Mouse (Mus musculus) effector memory CD4-positive, alpha-beta T cell, adult 7 months (primary cell): ENCODE results near the gene Tcl1. TPM values are rescaled to one million over a fixed set of nuclear protein-coding genes. Genes with fewer than 3 reads are reported as not detected.

Experiments used
- polyA plus RNA-seq: library from polyadenylated mRNA; unstranded; fragments of 100-300 nt; shearing (Covaris generic); gene quantifications from one replicate; pipeline ENCODE4 v1.2.1, GENCODE M21; 2017

The Tcl1 gene
- 0.59 TPM for polyA plus RNA-seq

DNA sequence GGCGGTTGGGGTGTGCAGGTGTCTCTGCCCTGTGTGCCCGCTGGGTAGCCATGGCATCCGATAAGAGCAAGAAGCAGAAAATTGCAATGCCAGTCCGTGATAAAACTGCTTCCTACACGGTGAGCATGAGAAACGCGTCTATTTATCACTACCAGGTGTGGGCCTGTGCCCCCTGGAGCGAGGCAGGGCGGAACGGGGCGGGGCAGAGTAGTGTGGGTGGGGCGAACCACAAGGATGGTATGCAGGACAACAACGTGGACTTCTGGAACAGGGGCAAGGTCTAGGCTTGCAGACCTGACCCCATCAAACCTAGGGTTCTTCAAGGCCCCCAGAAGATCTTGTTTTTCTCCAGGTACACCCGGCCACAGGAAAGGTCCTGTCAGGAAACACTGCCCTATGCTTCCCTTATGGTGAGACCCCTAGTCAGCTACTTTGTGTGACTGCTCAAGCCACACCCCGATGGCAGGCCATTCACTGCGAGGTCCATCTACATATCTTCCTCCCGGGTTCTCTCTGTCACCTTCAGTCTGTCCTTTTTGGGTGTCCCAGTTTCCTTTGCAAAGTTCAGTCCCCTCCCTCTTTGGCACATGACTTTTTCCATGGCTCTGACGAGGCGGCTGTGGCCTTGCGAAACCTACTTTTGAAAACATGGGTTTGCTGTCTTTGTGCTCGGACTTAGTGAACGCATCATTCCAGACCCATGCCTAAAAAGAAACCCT, at the start of gene Tcl1:
Gene Tcl1, minus strand, starts transcription at position 193 of the 719 bp plus-strand sequence.

DNA sequence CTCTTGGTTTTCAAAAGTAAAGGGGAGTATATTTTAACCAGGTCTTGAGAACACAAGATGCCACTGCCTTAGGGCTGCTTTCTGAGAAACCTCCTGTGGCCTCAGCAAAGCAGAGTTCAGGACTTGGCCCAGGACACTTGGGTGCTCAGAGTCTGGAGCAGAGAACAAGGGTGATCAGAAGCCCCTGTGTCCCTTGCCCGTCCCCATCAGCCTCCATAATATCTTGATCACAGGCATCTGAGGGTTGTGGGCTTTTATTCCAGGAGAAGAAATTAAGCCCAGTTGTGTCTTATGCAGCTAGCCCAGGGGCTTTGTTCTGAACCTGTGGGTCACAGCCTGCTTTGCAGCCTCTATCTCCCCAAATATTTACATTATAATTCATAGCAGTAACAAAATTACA, 20.9 kb downstream of the Tcl1 start, which contains the start of gene Tcl1b4:
Gene Tcl1b4, plus strand, starts transcription at position 301 of the 400 bp plus-strand sequence.

DNA sequence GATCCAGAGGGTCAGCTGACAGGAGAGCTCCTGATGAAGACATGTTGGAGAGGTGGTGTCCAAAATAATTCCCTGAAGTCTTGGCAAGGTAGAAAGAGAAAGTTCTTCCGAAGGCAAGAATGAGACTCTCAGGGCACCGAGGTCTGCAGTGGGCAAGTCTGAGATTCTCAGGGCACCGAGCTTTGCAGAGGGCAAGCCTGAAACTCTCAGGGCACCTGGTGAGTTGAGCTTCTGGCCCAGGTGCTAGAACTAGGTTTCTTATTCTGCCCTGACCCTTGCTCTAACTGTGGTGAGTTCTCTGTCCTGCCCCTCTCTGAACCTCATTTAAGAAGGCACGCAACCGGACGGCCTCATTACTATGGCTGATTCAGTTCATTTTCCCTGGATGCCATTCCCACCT, 31.9 kb downstream of the Tcl1 start, which contains the start of gene Tcl1b3:
Gene Tcl1b3, plus strand, starts transcription at position 301 of the 400 bp plus-strand sequence.

DNA sequence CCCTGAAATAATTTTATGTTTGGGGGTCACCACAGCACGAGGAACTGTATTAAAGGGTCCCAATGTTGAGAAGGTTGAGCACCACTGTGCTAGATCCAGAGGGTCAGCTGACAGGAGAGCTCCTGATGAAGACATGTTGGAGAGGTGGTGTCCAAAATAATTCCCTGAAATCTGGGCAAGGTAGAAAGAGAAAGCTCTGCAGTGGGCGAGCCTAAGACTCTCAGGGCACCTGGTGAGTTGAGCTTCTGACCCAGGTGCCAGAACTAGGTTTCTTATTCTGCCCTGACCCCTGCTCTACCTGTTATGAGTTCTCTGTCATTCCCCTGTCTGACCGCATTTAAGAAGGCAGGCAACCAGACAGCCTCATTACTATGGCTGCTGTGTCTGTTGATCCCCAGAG, 46.5 kb downstream of the Tcl1 start, which contains the start of gene Tcl1b5:
Gene Tcl1b5, plus strand, starts transcription at position 301 of the 400 bp plus-strand sequence.

Other genes with a start within 250 kb of the Tcl1 start
- gene Syne3, start 213.0 kb downstream of the Tcl1 start, polyA plus RNA-seq: 9.6 TPM
- gene Glrx5, start 190.1 kb downstream of the Tcl1 start, polyA plus RNA-seq: 56.3 TPM
- not detected for gene Tcl1b2, start 76.8 kb downstream of the Tcl1 start, polyA plus RNA-seq
- not detected for gene Tcl1b1, start 63.1 kb downstream of the Tcl1 start, polyA plus RNA-seq
- not detected for gene Tcl1b5, start 46.4 kb downstream of the Tcl1 start, polyA plus RNA-seq
- not detected for gene Tcl1b3, start 31.8 kb downstream of the Tcl1 start, polyA plus RNA-seq
- not detected for gene Tcl1b4, start 20.8 kb downstream of the Tcl1 start, polyA plus RNA-seq
- gene Tunar, start 111.1 kb upstream of the Tcl1 start, polyA plus RNA-seq: 0.13 TPM
- 0.09 TPM for gene D430019H16Rik, start 231.1 kb upstream of the Tcl1 start, polyA plus RNA-seq